ENCODE assay signal across 13 mouse cellular contexts in the genomic region with DNA sequence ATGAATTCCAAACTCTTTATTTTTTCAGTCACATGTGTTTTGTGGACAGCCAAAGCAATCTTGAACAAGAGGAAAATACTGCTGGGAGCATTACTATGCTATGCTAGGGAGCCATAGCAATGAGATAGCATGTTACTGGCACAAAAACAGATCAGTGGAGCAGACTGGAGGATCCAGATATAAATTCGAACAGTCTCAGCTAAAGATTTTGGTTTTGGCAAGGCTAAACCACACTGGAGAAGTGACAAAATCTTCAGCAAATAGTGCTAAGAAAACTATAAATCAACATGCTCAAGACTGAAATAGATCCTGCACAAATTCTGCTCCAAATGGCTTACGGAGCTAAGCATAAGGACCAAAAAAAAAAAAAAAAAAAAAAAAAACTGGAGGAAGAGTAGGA.
"Had no signal": no experiment of that assay in that cellular context is flagged by ENCODE, and none has a peak within 500 bp of the region (broad histone marks: within the 10 kb centered on the region; RNA-seq: fewer than 3 reads in every experiment).

No protein-coding gene starts in this region.

- H3K4me3 ChIP-seq: limb, embryonic 10.5 days; liver, embryonic 15.5 days; midbrain, embryonic 13.5 days had no signal

- H3K9ac ChIP-seq: liver, embryonic 15.5 days; midbrain, embryonic 13.5 days had no signal

- DNase-seq: kidney, adult 8-10 months; kidney, postnatal 25 days; lung, adult 2 months; lung, postnatal 36 days; right cerebral cortex, postnatal 25 days; thymus, adult 18-20 months; thymus, postnatal 14 days had no signal

- H3K4me1 ChIP-seq: limb, embryonic 10.5 days; liver, embryonic 15.5 days; midbrain, embryonic 13.5 days had no signal

- H3K27ac ChIP-seq: limb, embryonic 10.5 days; liver, embryonic 15.5 days; midbrain, embryonic 13.5 days; stomach, postnatal 0 days had no signal

- ATAC-seq: lung, postnatal 0 days; midbrain, embryonic 13.5 days had no signal

- H3K36me3 ChIP-seq: limb, embryonic 10.5 days; liver, embryonic 15.5 days; midbrain, embryonic 13.5 days had no signal

- H3K27me3 ChIP-seq: liver, embryonic 15.5 days; midbrain, embryonic 13.5 days had no signal

- H3K9me3 ChIP-seq: limb, embryonic 10.5 days; liver, embryonic 15.5 days; midbrain, embryonic 13.5 days had no signal

- H3K4me2 ChIP-seq: liver, embryonic 11.5 days; liver, embryonic 15.5 days; midbrain, embryonic 13.5 days had no signal
